Mouse (Mus musculus) thymus, adult 2 months (tissue): ENCODE results near the gene Fcgr3.

Source experiments
- CTCF ChIP-seq: fragments of 200-500 bp; IDR thresholded peaks from 2 replicates; pipeline ENCODE4 v1.5.1; 2012; ENCODE audit warnings: mild to moderate bottlenecking, control low read depth, low read length, moderate library complexity, borderline replicate concordance; ENCODE audit not compliant: control insufficient read depth, poor library complexity, insufficient read depth; ENCODE audit errors: extremely low read depth
- POLR2A ChIP-seq: fragments of 200-500 bp; IDR thresholded peaks from 2 replicates; pipeline ENCODE4 v1.6.1; 2012; ENCODE audit warnings: mild to moderate bottlenecking, low read length, control low read depth, moderate library complexity; ENCODE audit not compliant: control insufficient read depth, poor library complexity, insufficient read depth; ENCODE audit errors: extremely low read depth

- TF ChIP-seq POLR2A: no peak
- no peak for TF ChIP-seq CTCF
Observed at GRCm38 (mm10) chr1:171006905-171007304, 57.8 kb downstream of the Fcgr3 start.
